Mouse (Mus musculus): ENCODE results near the gene Pnpla3. TPM values are rescaled to one million over a fixed set of nuclear protein-coding genes. Genes with fewer than 3 reads are reported as not detected.

Pnpla3 gene
- polyA plus RNA-seq, 1 experiment: 0.23 TPM

DNA sequence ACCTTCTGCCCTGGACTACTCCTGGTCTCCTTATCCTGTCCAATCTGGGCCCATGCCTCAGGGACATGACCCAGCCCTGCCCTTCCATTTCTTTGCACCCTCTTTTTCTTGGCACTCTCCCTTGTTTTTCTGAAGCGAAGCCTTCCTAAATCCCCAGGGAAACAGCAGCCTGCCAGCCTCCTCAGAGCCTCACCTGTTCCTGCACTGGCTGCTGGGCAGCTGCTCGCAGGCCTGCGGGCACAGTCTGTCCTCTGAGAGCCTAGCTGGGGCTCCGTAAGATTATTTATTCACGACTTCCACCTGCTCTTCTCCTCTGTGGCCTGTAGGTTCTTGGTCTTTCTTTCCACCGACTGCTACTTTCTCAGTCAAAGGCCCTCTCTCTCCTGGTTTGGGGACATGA is 14.4 kb downstream of the Pnpla3 start:
- H3ac ChIP-seq (ENCODE audit: control insufficient read depth, insufficient read length): no peak overlapping the region
- no peaks in the 10 kb centered on the region for H3K36me3 ChIP-seq (ENCODE audit: control insufficient read depth, insufficient read depth)
- no peak overlapping the region for H3K4me3 ChIP-seq
- TF ChIP-seq MYOD1 (IDR thresholded peaks at IDR 0.05; ENCODE audit: control insufficient read depth in 1 of 3, insufficient read length in 2 of 3, low read depth in 2 of 3) (peak in 2 of 3 experiments; percentile 87 to 94), E2F4 (IDR thresholded peaks at IDR 0.05; ENCODE audit: insufficient read depth) (no peak), CEBPB (IDR thresholded peaks at IDR 0.05; ENCODE audit: insufficient read depth, poor library complexity, severe bottlenecking) (no peak), REST (IDR thresholded peaks at IDR 0.05; ENCODE audit: insufficient read depth, insufficient read length) (no peak), TCF12 (IDR thresholded peaks at IDR 0.05; ENCODE audit: insufficient read depth, poor library complexity, severe bottlenecking) (peak; percentile 62), POLR2A (IDR thresholded peaks at IDR 0.05; ENCODE audit: insufficient read length, low read depth) (no peak), MYOG (IDR thresholded peaks at IDR 0.05; ENCODE audit: control insufficient read depth in 1 of 3, insufficient read depth in 1 of 3, insufficient read length in 2 of 3, low read depth in 2 of 3) (peak; percentile 70 to 97 (median 96)), SRF (IDR thresholded peaks at IDR 0.05; ENCODE audit: control insufficient read depth, insufficient read length, low read depth) (no peak), USF1 (IDR thresholded peaks at IDR 0.05; ENCODE audit: low read depth) (no peak), POLR2AphosphoS2 (IDR thresholded peaks at IDR 0.05; ENCODE audit: insufficient read length, low read depth) (no peak), MAX (IDR thresholded peaks at IDR 0.05; ENCODE audit: low read depth) (no peak), TCF3 (IDR thresholded peaks at IDR 0.05; ENCODE audit: insufficient read length, low read depth) (peak; percentile 88)
- H3K79me2 ChIP-seq (ENCODE audit: control insufficient read depth, insufficient read depth): no peaks in the 10 kb centered on the region
- H3K4me2 ChIP-seq (ENCODE audit: low read depth): no peak overlapping the region
- peaks cover 63% of the 10 kb centered on the region for H3K27me3 ChIP-seq (ENCODE audit: control insufficient read depth, insufficient read depth, insufficient read length)

DNA sequence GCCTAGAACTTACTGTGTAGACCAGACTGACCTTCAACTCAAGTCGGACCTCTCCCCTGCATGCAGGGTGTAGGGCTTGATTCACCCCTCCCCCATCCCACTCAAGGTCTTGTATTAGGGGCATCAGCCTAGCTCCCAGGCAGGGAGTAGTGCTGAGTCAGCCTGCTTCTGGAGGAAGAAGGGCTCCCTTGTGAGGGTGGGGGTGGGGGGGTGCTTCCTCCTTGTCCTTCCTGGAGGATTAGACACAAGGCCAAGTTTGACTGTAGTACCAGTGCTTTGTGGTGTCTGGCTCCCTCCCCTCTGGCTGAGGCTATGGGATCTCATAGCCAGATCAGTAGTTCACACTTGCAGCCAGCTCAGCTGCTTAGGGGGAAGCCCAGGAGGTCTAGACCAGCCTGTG is 16.3 kb downstream of the Pnpla3 start:
- H3ac ChIP-seq (ENCODE audit: control insufficient read depth, insufficient read length): no peak overlapping the region
- H3K27me3 ChIP-seq (ENCODE audit: control insufficient read depth, insufficient read depth, insufficient read length): peaks cover 55% of the 10 kb centered on the region
- H3K36me3 ChIP-seq (ENCODE audit: control insufficient read depth, insufficient read depth): no peaks in the 10 kb centered on the region
- H3K4me3 ChIP-seq: no peak overlapping the region
- TF ChIP-seq MAX (IDR thresholded peaks at IDR 0.05; ENCODE audit: low read depth) (no peak), MYOG (IDR thresholded peaks at IDR 0.05; ENCODE audit: control insufficient read depth in 1 of 3, insufficient read depth in 1 of 3, insufficient read length in 2 of 3, low read depth in 2 of 3) (peak in 1 of 3 experiments; percentile 5)
- no peak overlapping the region for H3K4me2 ChIP-seq (ENCODE audit: low read depth)
- no peaks in the 10 kb centered on the region for H3K79me2 ChIP-seq (ENCODE audit: control insufficient read depth, insufficient read depth)

DNA sequence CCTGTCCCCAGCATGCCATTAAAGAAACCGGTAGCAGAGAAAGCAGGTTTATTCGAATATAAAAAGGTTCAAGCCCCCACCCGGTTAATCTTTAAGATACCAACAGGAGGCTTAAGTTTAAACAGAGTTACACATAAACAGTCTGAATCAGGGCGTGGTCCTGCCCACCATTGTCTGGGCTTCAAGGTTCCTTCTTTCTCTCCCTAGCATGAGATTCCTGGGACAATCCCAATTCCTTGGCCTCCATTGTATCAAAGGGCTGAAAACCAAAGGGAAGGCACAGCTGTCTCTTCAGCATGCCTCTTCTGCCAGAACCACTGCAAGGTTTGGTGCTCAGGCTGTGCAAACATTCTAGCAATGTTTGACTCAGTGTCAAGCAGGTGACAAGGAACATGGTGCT is 18.6 kb downstream of the Pnpla3 start:
- TF ChIP-seq REST (IDR thresholded peaks at IDR 0.05; ENCODE audit: insufficient read depth, insufficient read length) (no peak), MYOG (IDR thresholded peaks at IDR 0.05; ENCODE audit: control insufficient read depth in 1 of 3, insufficient read depth in 1 of 3, insufficient read length in 2 of 3, low read depth in 2 of 3) (peak in 1 of 3 experiments; percentile 25)
- H3K36me3 ChIP-seq (ENCODE audit: control insufficient read depth, insufficient read depth): no peaks in the 10 kb centered on the region
- H3K27me3 ChIP-seq (ENCODE audit: control insufficient read depth, insufficient read depth, insufficient read length): peaks cover 36% of the 10 kb centered on the region
- H3ac ChIP-seq (ENCODE audit: control insufficient read depth, insufficient read length): no peak overlapping the region
- H3K4me3 ChIP-seq: no peak overlapping the region
- H3K4me2 ChIP-seq (ENCODE audit: low read depth): no peak overlapping the region
- H3K79me2 ChIP-seq (ENCODE audit: control insufficient read depth, insufficient read depth): no peaks in the 10 kb centered on the region

DNA sequence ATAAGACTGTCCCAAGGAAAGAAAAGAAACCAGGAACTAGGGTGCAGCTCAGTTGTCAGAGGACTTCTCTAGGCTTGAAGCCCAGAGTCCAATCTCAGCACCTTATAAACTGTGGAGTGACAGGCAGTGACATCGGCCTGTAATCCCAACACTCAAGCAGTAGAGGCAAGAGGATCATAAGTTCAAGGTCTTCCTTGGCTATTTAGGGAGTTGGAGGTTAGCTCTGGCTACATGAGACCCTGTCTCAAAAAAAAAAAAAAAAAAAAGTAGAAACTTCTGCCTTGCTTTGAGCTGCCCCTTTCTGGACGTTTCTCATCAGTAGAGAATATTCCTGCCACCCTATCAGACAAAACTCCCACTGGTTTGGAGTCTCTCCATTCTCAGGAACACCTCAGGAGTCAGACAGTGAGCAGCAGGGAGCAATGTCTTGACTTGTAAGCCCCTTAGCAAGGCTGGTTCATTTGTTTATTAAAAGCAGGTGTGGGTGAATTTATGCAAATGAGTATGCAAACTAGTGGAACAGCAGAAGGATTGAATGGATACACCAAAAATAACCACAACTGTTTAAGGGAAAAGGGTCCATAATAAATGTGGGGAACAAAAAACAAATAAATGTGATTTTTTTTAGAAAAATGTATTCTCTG is 21.4 kb downstream of the Pnpla3 start:
- Histone ChIP-seq H3K4me3 (no peak overlapping the region), H3K36me3 (ENCODE audit: control insufficient read depth, insufficient read depth) (no peaks in the 10 kb centered on the region), H3K27me3 (ENCODE audit: control insufficient read depth, insufficient read depth, insufficient read length) (peaks cover 23% of the 10 kb centered on the region), H3K79me2 (ENCODE audit: control insufficient read depth, insufficient read depth) (peaks cover 17% of the 10 kb centered on the region), H3ac (ENCODE audit: control insufficient read depth, insufficient read length) (no peak overlapping the region), H3K4me2 (ENCODE audit: low read depth) (no peak overlapping the region)
- TF ChIP-seq USF1 (IDR thresholded peaks at IDR 0.05; ENCODE audit: low read depth) (no peak), SRF (IDR thresholded peaks at IDR 0.05; ENCODE audit: control insufficient read depth, insufficient read length, low read depth) (no peak), MYOD1 (IDR thresholded peaks at IDR 0.05; ENCODE audit: control insufficient read depth in 1 of 3, insufficient read length in 2 of 3, low read depth in 2 of 3) (no peak), POLR2A (IDR thresholded peaks at IDR 0.05; ENCODE audit: insufficient read length, low read depth) (no peak), TCF3 (IDR thresholded peaks at IDR 0.05; ENCODE audit: insufficient read length, low read depth) (no peak), REST (IDR thresholded peaks at IDR 0.05; ENCODE audit: insufficient read depth, insufficient read length) (no peak), E2F4 (IDR thresholded peaks at IDR 0.05; ENCODE audit: insufficient read depth) (no peak), TCF12 (IDR thresholded peaks at IDR 0.05; ENCODE audit: insufficient read depth, poor library complexity, severe bottlenecking) (no peak), MAX (IDR thresholded peaks at IDR 0.05; ENCODE audit: low read depth) (no peak)

DNA sequence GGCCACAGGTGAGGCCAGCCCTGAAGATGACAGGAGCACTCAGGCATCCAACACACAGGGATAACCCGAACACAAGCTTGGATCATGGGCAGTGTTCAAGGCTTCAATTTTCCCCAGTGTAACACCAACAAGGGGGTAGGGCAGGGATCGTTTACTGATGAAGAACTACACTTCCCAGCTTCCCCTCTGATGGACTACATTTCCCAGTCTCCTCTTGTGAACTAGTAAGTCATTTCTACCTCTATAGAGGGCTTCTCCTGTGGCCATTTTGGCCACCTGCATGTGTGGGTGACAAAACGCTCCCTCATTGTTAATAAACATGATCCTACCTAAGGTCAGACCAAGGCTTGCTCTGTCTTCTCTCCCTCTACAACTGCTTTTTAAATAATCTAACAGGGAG is 22.2 kb downstream of the Pnpla3 start:
- Histone ChIP-seq H3K27me3 (ENCODE audit: control insufficient read depth, insufficient read depth, insufficient read length) (peaks cover 17% of the 10 kb centered on the region), H3K79me2 (ENCODE audit: control insufficient read depth, insufficient read depth) (peaks cover 18% of the 10 kb centered on the region), H3K4me3 (no peak overlapping the region), H3ac (ENCODE audit: control insufficient read depth, insufficient read length) (no peak overlapping the region), H3K36me3 (ENCODE audit: control insufficient read depth, insufficient read depth) (no peaks in the 10 kb centered on the region), H3K4me2 (ENCODE audit: low read depth) (no peak overlapping the region)
- TF ChIP-seq MAX (IDR thresholded peaks at IDR 0.05; ENCODE audit: low read depth): no peak
- no peak for TF ChIP-seq TCF3 (IDR thresholded peaks at IDR 0.05; ENCODE audit: insufficient read length, low read depth)
- TF ChIP-seq MYOG (IDR thresholded peaks at IDR 0.05; ENCODE audit: control insufficient read depth in 1 of 3, insufficient read depth in 1 of 3, insufficient read length in 2 of 3, low read depth in 2 of 3): no peak
- TF ChIP-seq USF1 (IDR thresholded peaks at IDR 0.05; ENCODE audit: low read depth): no peak
- TF ChIP-seq MYOD1 (IDR thresholded peaks at IDR 0.05; ENCODE audit: control insufficient read depth in 1 of 3, insufficient read length in 2 of 3, low read depth in 2 of 3): no peak
- TF ChIP-seq REST (IDR thresholded peaks at IDR 0.05; ENCODE audit: insufficient read depth, insufficient read length): no peak
- TF ChIP-seq TCF12 (IDR thresholded peaks at IDR 0.05; ENCODE audit: insufficient read depth, poor library complexity, severe bottlenecking): no peak
- no peak for TF ChIP-seq SRF (IDR thresholded peaks at IDR 0.05; ENCODE audit: control insufficient read depth, insufficient read length, low read depth)
- TF ChIP-seq POLR2A (IDR thresholded peaks at IDR 0.05; ENCODE audit: insufficient read length, low read depth): no peak
- no peak for TF ChIP-seq E2F4 (IDR thresholded peaks at IDR 0.05; ENCODE audit: insufficient read depth)
- TF ChIP-seq POLR2AphosphoS2 (IDR thresholded peaks at IDR 0.05; ENCODE audit: insufficient read length, low read depth): no peak
- TF ChIP-seq CEBPB (IDR thresholded peaks at IDR 0.05; ENCODE audit: insufficient read depth, poor library complexity, severe bottlenecking): no peak
